Mouse (Mus musculus) lung, embryonic 14.5 days (tissue): ENCODE measurements at regions not wholly inside any gene's neighbourhood (a gene's known extent, or its start where the extent isn't known, plus 50 kb on each side); places are given as distances from the start of the nearest gene placed in this dataset.

Experiments
- ATAC-seq: fragments of 200-750 bp; cut with Nextera tagmentation; 2 replicates; pipeline ENCODE4 v1.8.0; 2017; ENCODE audit warnings: mild to moderate bottlenecking, moderate TSS enrichment, moderate library complexity; ENCODE audit not compliant: insufficient read depth
- DNase-seq: peaks from one replicate; pipeline ENCODE4 v3.0.0-alpha.2; 2015
- H3K27ac ChIP-seq: fragments of 300-500 bp; sonication (generic); 2 replicates; pipeline ENCODE4 v1.5.1; 2014; ENCODE audit warnings: low read depth, mild to moderate bottlenecking, moderate library complexity
- H3K27me3 ChIP-seq: fragments of 300-500 bp; sonication (generic); 2 replicates; pipeline ENCODE4 v1.6.1; 2014; ENCODE audit warnings: low read length, control low read depth; ENCODE audit not compliant: insufficient read depth
- H3K36me3 ChIP-seq: fragments of 300-500 bp; sonication (generic); 2 replicates; pipeline ENCODE4 v1.6.1; 2014; ENCODE audit warnings: control low read depth; ENCODE audit not compliant: insufficient read depth
- H3K4me1 ChIP-seq: fragments of 300-500 bp; sonication (generic); 2 replicates; pipeline ENCODE4 v1.6.1; 2014; ENCODE audit warnings: antibody characterized with exemption, control low read depth; ENCODE audit not compliant: insufficient read depth
- H3K4me2 ChIP-seq: fragments of 300-500 bp; sonication (generic); 2 replicates; pipeline ENCODE4 v1.6.1; 2014; ENCODE audit warnings: mild to moderate bottlenecking
- H3K4me3 ChIP-seq: fragments of 300-500 bp; sonication (generic); 2 replicates; pipeline ENCODE4 v1.5.1; 2014; ENCODE audit warnings: low read depth, low read length
- H3K9ac ChIP-seq: fragments of 300-500 bp; sonication (generic); 2 replicates; pipeline ENCODE4 v1.6.1; 2014
- H3K9me3 ChIP-seq: fragments of 300-500 bp; sonication (generic); 2 replicates; pipeline ENCODE4 v1.6.1; 2016; ENCODE audit warnings: low read depth, low read length, control low read depth
- CTCF ChIP-seq: IDR thresholded peaks from 2 replicates; pipeline ENCODE4 v1.5.1; 2016; ENCODE audit warnings: antibody characterized with exemption, low read depth
- WGBS: fragments of 180-500 bp; shearing (Covaris S2); extraction: QIAGEN DNeasy Blood & Tissue Kit; methylation state at CpG from one replicate; pipeline ENCODE4 v1.1.7; 2014; 5-methylcytosine and 5-hydroxymethylcytosine counted together

- peak; percentile 20 for DNase-seq
- TF ChIP-seq CTCF = no peak
- WGBS = 39% methylated on average over 11 of the region's 11 CpGs
These were observed 68.1 kb upstream of the Kazn start for GRCm38 (mm10) chr4:142307321-142307720.

GRCm38 (mm10) chr4:142306076-142306475 lies 66.9 kb upstream of the Kazn start:
- Histone ChIP-seq H3K4me2 (no peak overlapping the region), H3K9ac (no peak overlapping the region), H3K9me3 (no peaks in the 10 kb centered on the region), H3K36me3 (no peaks in the 10 kb centered on the region), H3K4me3 (no peak overlapping the region), H3K4me1 (peaks cover 10% of the 10 kb centered on the region), H3K27me3 (no peaks in the 10 kb centered on the region), H3K27ac (no peak overlapping the region)
- 44% methylated on average over 14 of the region's 14 CpGs for WGBS
- TF ChIP-seq CTCF = no peak
- ATAC-seq (peak; percentile 26; the same call in 1 of the 2 replicates), DNase-seq (no peak)

More at GRCm38 (mm10) chr4:142307321-142307720, 68.1 kb upstream of the Kazn start:
- H3K36me3 ChIP-seq = no peaks in the 10 kb centered on the region
- no peak overlapping the region for H3K4me3 ChIP-seq
- H3K9me3 ChIP-seq = no peaks in the 10 kb centered on the region
- H3K4me1 ChIP-seq = peaks cover 8% of the 10 kb centered on the region
- no peak overlapping the region for H3K4me2 ChIP-seq
- no peaks in the 10 kb centered on the region for H3K27me3 ChIP-seq
- H3K27ac ChIP-seq = no peak overlapping the region
- no peak for ATAC-seq
- no peak overlapping the region for H3K9ac ChIP-seq

- H3K9ac ChIP-seq = no peak overlapping the region
- WGBS = 68% methylated on average over 10 of the region's 10 CpGs
- no peak for TF ChIP-seq CTCF
- no peak overlapping the region for H3K27ac ChIP-seq
- no peak for DNase-seq
- no peak overlapping the region for H3K4me2 ChIP-seq
- peaks cover 9% of the 10 kb centered on the region for H3K4me1 ChIP-seq
- H3K36me3 ChIP-seq = no peaks in the 10 kb centered on the region
- no peaks in the 10 kb centered on the region for H3K27me3 ChIP-seq
- H3K4me3 ChIP-seq = no peak overlapping the region
- no peak for ATAC-seq
- H3K9me3 ChIP-seq = no peaks in the 10 kb centered on the region
These were observed 64.3 kb upstream of the Kazn start for GRCm38 (mm10) chr4:142303374-142304020.

- DNase-seq (no peak), ATAC-seq (no peak)
- no peaks in the 10 kb centered on the region for H3K9me3 ChIP-seq
- H3K9ac ChIP-seq = no peak overlapping the region
- H3K27me3 ChIP-seq = no peaks in the 10 kb centered on the region
- H3K4me3 ChIP-seq = no peak overlapping the region
- peaks cover 7% of the 10 kb centered on the region; the same call in 1 of the 2 replicates for H3K4me1 ChIP-seq
- no peak overlapping the region for H3K27ac ChIP-seq
- no peak for TF ChIP-seq CTCF
- H3K36me3 ChIP-seq = no peaks in the 10 kb centered on the region
- WGBS = 55% methylated on average over 2 of the region's 2 CpGs
- H3K4me2 ChIP-seq = no peak overlapping the region
These were observed 63.5 kb upstream of the Kazn start for GRCm38 (mm10) chr4:142302724-142303120.

GRCm38 (mm10) chr4:142302041-142302723 lies 63.0 kb upstream of the Kazn start:
- WGBS = 49% methylated on average over 8 of the region's 8 CpGs
- no peak for TF ChIP-seq CTCF
- no peak overlapping the region for H3K9ac ChIP-seq
- H3K27me3 ChIP-seq = no peaks in the 10 kb centered on the region
- no peaks in the 10 kb centered on the region for H3K9me3 ChIP-seq
- DNase-seq (peak; percentile 26), ATAC-seq (peak; percentile 38; the same call in 1 of the 2 replicates)
- H3K4me1 ChIP-seq = peaks cover 7% of the 10 kb centered on the region; the same call in 1 of the 2 replicates
- no peaks in the 10 kb centered on the region for H3K36me3 ChIP-seq
- H3K4me3 ChIP-seq = no peak overlapping the region
- no peak overlapping the region for H3K4me2 ChIP-seq
- H3K27ac ChIP-seq = no peak overlapping the region

GRCm38 (mm10) chr4:142298770-142299337 lies 59.7 kb upstream of the Kazn start:
- H3K27me3 ChIP-seq = no peaks in the 10 kb centered on the region
- no peak for TF ChIP-seq CTCF
- H3K9me3 ChIP-seq = no peaks in the 10 kb centered on the region
- no peak for DNase-seq
- H3K4me2 ChIP-seq = no peak overlapping the region
- no peak overlapping the region for H3K4me3 ChIP-seq
- no peak for ATAC-seq
- no peak overlapping the region for H3K27ac ChIP-seq
- WGBS = 73% methylated on average over 10 of the region's 10 CpGs
- no peaks in the 10 kb centered on the region for H3K36me3 ChIP-seq
- no peak overlapping the region for H3K9ac ChIP-seq
- H3K4me1 ChIP-seq = peaks cover 7% of the 10 kb centered on the region; the same call in 1 of the 2 replicates

GRCm38 (mm10) chr4:142292760-142293159 lies 53.6 kb upstream of the Kazn start:
- no peaks in the 10 kb centered on the region for H3K9me3 ChIP-seq
- TF ChIP-seq CTCF = no peak
- 83% methylated on average over 7 of the region's 7 CpGs for WGBS
- H3K27ac ChIP-seq = no peak overlapping the region
- H3K27me3 ChIP-seq = no peaks in the 10 kb centered on the region
- H3K4me3 ChIP-seq = no peak overlapping the region
- no peaks in the 10 kb centered on the region for H3K36me3 ChIP-seq
- no peak for DNase-seq
- ATAC-seq = no peak
- no peaks in the 10 kb centered on the region for H3K4me1 ChIP-seq
- no peak overlapping the region for H3K4me2 ChIP-seq
- no peak overlapping the region for H3K9ac ChIP-seq
